ENCODE assay signal across 17 mouse cellular contexts in the genomic region with DNA sequence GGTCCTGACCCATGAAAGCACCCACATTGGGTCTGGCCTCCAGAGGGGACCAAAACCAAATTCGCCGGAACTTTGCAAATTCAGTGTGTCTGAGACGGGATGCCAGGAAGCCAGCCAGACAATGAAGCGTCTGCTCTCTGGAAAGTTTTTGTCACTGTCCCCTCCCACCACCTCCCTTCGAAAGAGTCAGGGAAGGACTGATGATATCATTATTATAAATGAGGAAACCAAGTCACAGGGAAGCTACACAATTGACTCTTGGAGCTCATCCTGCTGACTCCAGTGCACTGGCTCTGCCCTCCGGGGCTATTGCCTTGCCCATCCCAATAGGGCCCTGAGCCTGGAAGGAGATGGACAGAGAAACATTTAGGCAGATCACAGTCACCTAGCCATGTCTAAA. TPM values are rescaled to one million over a fixed set of nuclear protein-coding genes. Genes with fewer than 3 reads are reported as not detected.
DNase-seq lines count a peak whose midpoint lies in the region; ATAC-seq and TF ChIP-seq lines count a peak whose summit lies in the region.
"Had no signal": no experiment of that assay in that cellular context is flagged by ENCODE, and none has a peak within 500 bp of the region (broad histone marks: within the 10 kb centered on the region; RNA-seq: fewer than 3 reads in every experiment).

No protein-coding gene starts in this region.

- no peaks in the 10 kb centered on the region for H3K27me3 ChIP-seq in kidney, adult 2 months (replicated peaks; ENCODE audit: control insufficient read depth, insufficient read depth, low read length)
- H3K27me3 ChIP-seq in lung, embryonic 16.5 days (ENCODE audit: control insufficient read depth, insufficient read depth, low read depth, low read length), result no peaks in the 10 kb centered on the region
- no peaks in the 10 kb centered on the region for H3K27me3 ChIP-seq in stomach, postnatal 0 days (ENCODE audit: control insufficient read depth, insufficient read depth, low read length)
- H3K27me3 ChIP-seq: forebrain, embryonic 12.5 days; hindbrain, embryonic 13.5 days; midbrain, embryonic 12.5 days had no signal

- 0 out of 2 replicates have a peak, but pooled peaks cover 3% of the 10 kb centered on the region for H3K4me1 ChIP-seq in kidney, adult 2 months (ENCODE audit: control insufficient read depth, insufficient read depth, low read length)
- H3K4me1 ChIP-seq in ES-E14 (ENCODE audit: control insufficient read depth in 2 of 2, insufficient read depth in 2 of 2, low read length in 2 of 2, poor library complexity in 1 of 2), result peaks cover 2 to 18% of the 10 kb centered on the region in 2 experiments; a peak in 2 of 4 replicates
- no peaks in the 10 kb centered on the region for H3K4me1 ChIP-seq in lung, embryonic 16.5 days (replicated peaks; ENCODE audit: control insufficient read depth, insufficient read depth, low read length)
- no peaks in the 10 kb centered on the region for H3K4me1 ChIP-seq in stomach, postnatal 0 days (replicated peaks; ENCODE audit: control insufficient read depth, insufficient read depth)
- H3K4me1 ChIP-seq: forebrain, embryonic 12.5 days; midbrain, embryonic 12.5 days had no signal

- in situ Hi-C loops in ES-E14 (cut with MboI; ENCODE audit: low sequenced_read_pairs in 2 of 2, unreplicated experiment in 2 of 2), result no loop called here

- H3K36me3 ChIP-seq in kidney, adult 2 months (ENCODE audit: control insufficient read depth, insufficient read depth, low read length), result no peaks in the 10 kb centered on the region
- no peaks in the 10 kb centered on the region; the same call in 1 of the 2 replicates for H3K36me3 ChIP-seq in ES-E14 (ENCODE audit: control insufficient read depth, insufficient read depth, low read length, poor library complexity, severe bottlenecking)
- H3K36me3 ChIP-seq in lung, embryonic 16.5 days (ENCODE audit: control insufficient read depth, insufficient read depth, low read length), result no peaks in the 10 kb centered on the region
- no peaks in the 10 kb centered on the region for H3K36me3 ChIP-seq in stomach, postnatal 0 days (ENCODE audit: control insufficient read depth, insufficient read depth, low read length)
- H3K36me3 ChIP-seq: forebrain, embryonic 12.5 days; G1E; heart, embryonic 10.5 days; hindbrain, embryonic 13.5 days; midbrain, embryonic 12.5 days had no signal

- no peak overlapping the region for H3K4me2 ChIP-seq in lung, embryonic 16.5 days (ENCODE audit: low read depth, low read length)
- no peak overlapping the region for H3K4me2 ChIP-seq in stomach, postnatal 0 days (replicated peaks; ENCODE audit: low read depth)
- H3K4me2 ChIP-seq: forebrain, embryonic 12.5 days; hindbrain, embryonic 13.5 days; midbrain, embryonic 12.5 days had no signal

- peak overlapping the region; percentile 64; the same call in 1 of the 2 replicates for H3K9ac ChIP-seq in ES-E14 (ENCODE audit: insufficient read depth, low read depth, low read length, poor library complexity, severe bottlenecking)
- H3K9ac ChIP-seq in lung, embryonic 16.5 days (ENCODE audit: low read length), result no peak overlapping the region
- H3K9ac ChIP-seq in stomach, postnatal 0 days (ENCODE audit: low read length), result no peak overlapping the region
- H3K9ac ChIP-seq: forebrain, embryonic 12.5 days; hindbrain, embryonic 13.5 days; midbrain, embryonic 12.5 days had no signal

- 75% methylated on average over 6 of the region's 6 CpGs for WGBS in kidney, adult 2 months
- 63% methylated on average over 6 of the region's 6 CpGs for WGBS in lung, embryonic 16.5 days
- WGBS in stomach, postnatal 0 days, result 72% methylated on average over 6 of the region's 6 CpGs

- no peak for TF ChIP-seq POLR2A in kidney, adult 2 months (IDR thresholded peaks at IDR 0.05; ENCODE audit: low read depth, low read length)

- no peak for ATAC-seq in CD4-positive, CD25-positive, alpha-beta regulatory T cell, adult 4 months
- ATAC-seq in lung, embryonic 16.5 days (ENCODE audit: low read depth), result 0 out of 2 replicates have a peak, but pooled peaks have one; percentile 23
- ATAC-seq in stomach, postnatal 0 days (ENCODE audit: low FRiP score, low TSS enrichment), result no peak
- ATAC-seq: activated CD4-positive, CD25-positive, alpha-beta regulatory T cell, adult 4 months had no signal

- no peak for TF ChIP-seq EP300 in stomach, postnatal 0 days (optimal IDR thresholded peaks at IDR 0.05)

- H3K9me3 ChIP-seq in ES-E14 (ENCODE audit: control insufficient read depth, insufficient read depth, low read depth, low read length), result no peaks in the 10 kb centered on the region
- no peaks in the 10 kb centered on the region for H3K9me3 ChIP-seq in lung, embryonic 16.5 days (ENCODE audit: control insufficient read depth, low read length)
- no peaks in the 10 kb centered on the region for H3K9me3 ChIP-seq in stomach, postnatal 0 days (ENCODE audit: control insufficient read depth, low read length)
- H3K9me3 ChIP-seq: forebrain, embryonic 12.5 days; G1E; heart, embryonic 10.5 days; hindbrain, embryonic 13.5 days; midbrain, embryonic 12.5 days had no signal

- H3K27ac ChIP-seq in kidney, adult 2 months (ENCODE audit: insufficient read depth, low read depth, low read length), result no peak overlapping the region
- peak overlapping the region; percentile 5; the same call in 1 of the 2 replicates for H3K27ac ChIP-seq in ES-E14 (ENCODE audit: insufficient read depth, low read depth, low read length, poor library complexity, severe bottlenecking)
- H3K27ac ChIP-seq in lung, embryonic 16.5 days (ENCODE audit: low read length), result no peak overlapping the region
- H3K27ac ChIP-seq in stomach, postnatal 0 days (replicated peaks), result no peak overlapping the region
- H3K27ac ChIP-seq: forebrain, embryonic 12.5 days; hindbrain, embryonic 13.5 days; midbrain, embryonic 12.5 days had no signal

- peak; percentile 22 for DNase-seq in CD4-positive, CD25-positive, alpha-beta regulatory T cell, adult 2 months (ENCODE audit: low read depth, low spot score)
- peak; percentile 55 for DNase-seq in kidney, adult 2 months
- DNase-seq in kidney, adult 11 months, result no peak
- no peak for DNase-seq in ES-E14 (ENCODE audit: low read depth, low spot score)
- DNase-seq in right cerebral cortex, postnatal 36 days (ENCODE audit: low spot score in 2 of 2), result no peak
- DNase-seq in stomach, postnatal 0 days (ENCODE audit: low spot score), result no peak
- DNase-seq: cerebellum, adult 8-10 months had no signal

- TF ChIP-seq CTCF in kidney, adult 2 months (conservative IDR thresholded peaks at IDR 0.05; ENCODE audit: insufficient read depth, insufficient read length, low read depth, low read length), result no peak
- TF ChIP-seq CTCF in stomach, postnatal 0 days (IDR thresholded peaks at IDR 0.05; ENCODE audit: low read depth), result no peak

- H3K4me3 ChIP-seq in kidney, adult 2 months (ENCODE audit: insufficient read depth, low read depth, low read length), result no peak overlapping the region
- H3K4me3 ChIP-seq in ES-E14 (ENCODE audit: insufficient read depth in 1 of 2, low read depth in 1 of 2, low read length in 2 of 2, poor library complexity in 1 of 2, severe bottlenecking in 1 of 2), result peak overlapping the region; percentile 14 to 54; a peak in 1 of 4 replicates
- H3K4me3 ChIP-seq in lung, embryonic 16.5 days (ENCODE audit: low read length), result no peak overlapping the region
- H3K4me3 ChIP-seq in stomach, postnatal 0 days (ENCODE audit: low read depth, low read length), result no peak overlapping the region
- H3K4me3 ChIP-seq: forebrain, embryonic 12.5 days; heart, embryonic 10.5 days; hindbrain, embryonic 13.5 days; midbrain, embryonic 12.5 days had no signal

TF ChIP-seq in ES-E14, 5 proteins besides CTCF, POLR2A, EP300 and RAD21:
- TF ChIP-seq HCFC1 (IDR thresholded peaks at IDR 0.05; ENCODE audit: borderline replicate concordance, insufficient read depth, low read length), result no peak

RNA-seq across cellular contexts. Expression of a gene that starts 15.4 kb away (rescaled TPM):
- 10 to 100 TPM in 1 of 2 experiments, 1 to 10 TPM in 1; 6.0 to 10.5 TPM for polyA plus RNA-seq in CD4-positive, CD25-positive, alpha-beta regulatory T cell, adult 4 months (2017; shearing (Covaris generic))
- polyA plus RNA-seq in kidney, adult 2 months (2012; rRNA removed), result 29.8 and 31.4 TPM in 2 replicates
- 61.0 and 85.9 TPM in 2 replicates for total RNA-seq in ES-E14 (2012; rRNA removed)
- 41.2 and 48.4 TPM in 2 replicates for polyA plus RNA-seq in lung, embryonic 16.5 days (2015; fragmentation: Nextera tagmentation; extraction: Ambion mirVana)
- polyA plus RNA-seq in stomach, postnatal 0 days (2015; fragmentation: Nextera tagmentation; extraction: Ambion mirVana), result 25.7 and 26.7 TPM in 2 replicates

RNA-seq across cellular contexts. Expression of a gene that starts 15.6 kb away (rescaled TPM):
- polyA plus RNA-seq in CD4-positive, CD25-positive, alpha-beta regulatory T cell, adult 4 months (2017; shearing (Covaris generic)), result under 1 TPM in 1 of 2 experiments, not detected in 1; 0.52 TPM
- 0.04 and 0.11 TPM in 2 replicates for polyA plus RNA-seq in kidney, adult 2 months (2012; rRNA removed)
- 0.16 and 0.36 TPM in 2 replicates for total RNA-seq in ES-E14 (2012; rRNA removed)
- polyA plus RNA-seq in lung, embryonic 16.5 days (2015; fragmentation: Nextera tagmentation; extraction: Ambion mirVana), result 0.28 and 0.67 TPM in 2 replicates
- polyA plus RNA-seq in stomach, postnatal 0 days (2015; fragmentation: Nextera tagmentation; extraction: Ambion mirVana), result 0.23 and 0.27 TPM in 2 replicates
- polyA plus RNA-seq: G1E had no signal

RNA-seq across cellular contexts. Expression of a gene that starts 41.0 kb away (rescaled TPM):
- polyA plus RNA-seq in CD4-positive, CD25-positive, alpha-beta regulatory T cell, adult 4 months (2017; shearing (Covaris generic)), result not detected
- 0.23 and 0.49 TPM in 2 replicates for polyA plus RNA-seq in kidney, adult 2 months (2012; rRNA removed)
- total RNA-seq in ES-E14 (2012; rRNA removed), result 0.58 and 0.69 TPM in 2 replicates
- polyA plus RNA-seq in lung, embryonic 16.5 days (2015; fragmentation: Nextera tagmentation; extraction: Ambion mirVana), result 0.13 and 0.19 TPM in 2 replicates
- polyA plus RNA-seq in stomach, postnatal 0 days (2015; fragmentation: Nextera tagmentation; extraction: Ambion mirVana), result 0.10 and 0.12 TPM in 2 replicates
- total RNA-seq: G1E had no signal
- polyA plus RNA-seq: activated CD4-positive, CD25-positive, alpha-beta regulatory T cell, adult 4 months; G1E; limb, embryonic 11.5 days; liver, embryonic 16.5 days had no signal

RNA-seq across cellular contexts. Expression of a gene that starts 48.6 kb away (rescaled TPM):
- polyA plus RNA-seq in CD4-positive, CD25-positive, alpha-beta regulatory T cell, adult 4 months (2017; shearing (Covaris generic)), result not detected
- 0.75 and 1.2 TPM in 2 replicates for polyA plus RNA-seq in kidney, adult 2 months (2012; rRNA removed)
- 0.31 and 0.42 TPM in 2 replicates for total RNA-seq in ES-E14 (2012; rRNA removed)
- 0.67 and 0.82 TPM in 2 replicates for polyA plus RNA-seq in lung, embryonic 16.5 days (2015; fragmentation: Nextera tagmentation; extraction: Ambion mirVana)
- polyA plus RNA-seq in stomach, postnatal 0 days (2015; fragmentation: Nextera tagmentation; extraction: Ambion mirVana), result 3.6 and 3.9 TPM in 2 replicates
- polyA plus RNA-seq: activated CD4-positive, CD25-positive, alpha-beta regulatory T cell, adult 4 months; G1E had no signal

Comparison
In these comparisons a context has a peak if more than half of its experiments do, and no peak if none do; other contexts are left out.
1. DNase-seq: peak in CD4-positive, CD25-positive, alpha-beta regulatory T cell, adult 2 months (single experiment) and kidney, adult 2 months (single experiment); none in kidney, adult 11 months (single experiment), ES-E14 (single experiment), right cerebral cortex, postnatal 36 days (0 of 2) and stomach, postnatal 0 days (single experiment).
2. H3K4me3 ChIP-seq: peak in ES-E14 (2 of 2); none in kidney, adult 2 months (single experiment), lung, embryonic 16.5 days (single experiment) and stomach, postnatal 0 days (single experiment).